Mouse (Mus musculus): ENCODE measurements around the gene Ccnc. TPM values are rescaled to one million over a fixed set of nuclear protein-coding genes. Genes with fewer than 3 reads are reported as not detected.

Gene Ccnc
- polyA plus RNA-seq, 1 experiment from 2014 or later, result 71.5 TPM

GRCm38 (mm10) chr4:21761416-21762160 is 34.1 kb downstream of the Ccnc start:
- H3K36me3 ChIP-seq (ENCODE audit: control insufficient read depth, insufficient read depth, low read length), result no peaks in the 10 kb centered on the region
- H3K4me3 ChIP-seq (ENCODE audit: low read depth, low read length), result no peak overlapping the region
- no peak for ATAC-seq (ENCODE audit: low read depth)
- no peaks in the 10 kb centered on the region for H3K27me3 ChIP-seq (ENCODE audit: control insufficient read depth, insufficient read depth, low read length)
- no peak overlapping the region for H3K4me2 ChIP-seq (ENCODE audit: low read depth, low read length)
- no peak overlapping the region for H3K9ac ChIP-seq (replicated peaks; ENCODE audit: low read depth, low read length)
- WGBS, result 88% methylated on average over 9 of the region's 9 CpGs
- no peaks in the 10 kb centered on the region for H3K9me3 ChIP-seq (ENCODE audit: control insufficient read depth, low read length)
- no peaks in the 10 kb centered on the region for H3K4me1 ChIP-seq (ENCODE audit: control insufficient read depth, insufficient read depth, low read length)
- H3K27ac ChIP-seq (ENCODE audit: low read depth, low read length), result no peak overlapping the region

- no peaks in the 10 kb centered on the region for H3K27me3 ChIP-seq (ENCODE audit: control insufficient read depth, insufficient read depth, low read length)
- H3K4me1 ChIP-seq (ENCODE audit: control insufficient read depth, insufficient read depth, low read length), result no peaks in the 10 kb centered on the region
- no peak overlapping the region for H3K4me2 ChIP-seq (ENCODE audit: low read depth, low read length)
- no peak overlapping the region for H3K4me3 ChIP-seq (ENCODE audit: low read depth, low read length)
- H3K27ac ChIP-seq (ENCODE audit: low read depth, low read length), result no peak overlapping the region
- no peak overlapping the region for H3K9ac ChIP-seq (replicated peaks; ENCODE audit: low read depth, low read length)
- H3K9me3 ChIP-seq (ENCODE audit: control insufficient read depth, low read length), result no peaks in the 10 kb centered on the region
- WGBS, result 78% methylated on average over 4 of the region's 4 CpGs
- H3K36me3 ChIP-seq (ENCODE audit: control insufficient read depth, insufficient read depth, low read length), result no peaks in the 10 kb centered on the region
- no peak for ATAC-seq (ENCODE audit: low read depth)
These were observed 36.3 kb downstream of the Ccnc start for GRCm38 (mm10) chr4:21763827-21764226.

GRCm38 (mm10) chr4:21766171-21766862 is 38.8 kb downstream of the Ccnc start:
- Histone ChIP-seq H3K36me3 (ENCODE audit: control insufficient read depth, insufficient read depth, low read length) (no peaks in the 10 kb centered on the region), H3K9me3 (ENCODE audit: control insufficient read depth, low read length) (no peaks in the 10 kb centered on the region), H3K4me1 (ENCODE audit: control insufficient read depth, insufficient read depth, low read length) (no peaks in the 10 kb centered on the region), H3K9ac (replicated peaks; ENCODE audit: low read depth, low read length) (peak overlapping the region; percentile 57), H3K27ac (ENCODE audit: low read depth, low read length) (peak overlapping the region; percentile 34; the same call in 1 of the 2 replicates), H3K27me3 (ENCODE audit: control insufficient read depth, insufficient read depth, low read length) (no peaks in the 10 kb centered on the region), H3K4me2 (ENCODE audit: low read depth, low read length) (peak overlapping the region; percentile 47), H3K4me3 (ENCODE audit: low read depth, low read length) (peak overlapping the region; percentile 57)
- 18% methylated on average over 14 of the region's 14 CpGs for WGBS
- peak; percentile 62 for ATAC-seq (ENCODE audit: low read depth)

GRCm38 (mm10) chr4:21766863-21767304 is 39.4 kb downstream of the Ccnc start, which contains the start of the genes Usp45 and Tstd3:
TSS of gene Usp45 (plus strand) at chr4:21767156.
TSS of gene Tstd3 (minus strand) at chr4:21767212.
- peak within 1 kb of the TSS; percentile 57 for H3K9ac ChIP-seq (replicated peaks; ENCODE audit: low read depth, low read length)
- WGBS, result 4% methylated on average over 17 of the region's 17 CpGs
- H3K9me3 ChIP-seq (ENCODE audit: control insufficient read depth, low read length), result no peaks in the 10 kb centered on the region
- ATAC-seq (ENCODE audit: low read depth), result peak; percentile 97
- H3K4me2 ChIP-seq (ENCODE audit: low read depth, low read length), result peak within 1 kb of the TSS; percentile 47
- no peaks in the 10 kb centered on the region for H3K27me3 ChIP-seq (ENCODE audit: control insufficient read depth, insufficient read depth, low read length)
- no peaks in the 10 kb centered on the region for H3K36me3 ChIP-seq (ENCODE audit: control insufficient read depth, insufficient read depth, low read length)
- H3K4me3 ChIP-seq (ENCODE audit: low read depth, low read length), result peak within 1 kb of the TSS; percentile 57
- no peaks in the 10 kb centered on the region for H3K4me1 ChIP-seq (ENCODE audit: control insufficient read depth, insufficient read depth, low read length)
- peak within 1 kb of the TSS; percentile 34 for H3K27ac ChIP-seq (ENCODE audit: low read depth, low read length)

GRCm38 (mm10) chr4:21771064-21771463 is 43.6 kb downstream of the Ccnc start:
- Histone ChIP-seq H3K36me3 (ENCODE audit: control insufficient read depth, insufficient read depth, low read length) (no peaks in the 10 kb centered on the region), H3K4me2 (ENCODE audit: low read depth, low read length) (no peak overlapping the region), H3K4me1 (ENCODE audit: control insufficient read depth, insufficient read depth, low read length) (no peaks in the 10 kb centered on the region), H3K27me3 (ENCODE audit: control insufficient read depth, insufficient read depth, low read length) (no peaks in the 10 kb centered on the region), H3K9me3 (ENCODE audit: control insufficient read depth, low read length) (no peaks in the 10 kb centered on the region), H3K27ac (ENCODE audit: low read depth, low read length) (no peak overlapping the region), H3K4me3 (ENCODE audit: low read depth, low read length) (no peak overlapping the region), H3K9ac (replicated peaks; ENCODE audit: low read depth, low read length) (no peak overlapping the region)
- WGBS, result 100% methylated on average over 1 of the region's 1 CpGs
- ATAC-seq (ENCODE audit: low read depth), result no peak

- no peak overlapping the region for H3K4me3 ChIP-seq (ENCODE audit: low read depth, low read length)
- no peak overlapping the region for H3K9ac ChIP-seq (replicated peaks; ENCODE audit: low read depth, low read length)
- no peaks in the 10 kb centered on the region for H3K9me3 ChIP-seq (ENCODE audit: control insufficient read depth, low read length)
- no peak overlapping the region for H3K27ac ChIP-seq (ENCODE audit: low read depth, low read length)
- WGBS, result 96% methylated on average over 1 of the region's 1 CpGs
- no peaks in the 10 kb centered on the region for H3K27me3 ChIP-seq (ENCODE audit: control insufficient read depth, insufficient read depth, low read length)
- no peak for ATAC-seq (ENCODE audit: low read depth)
- no peak overlapping the region for H3K4me2 ChIP-seq (ENCODE audit: low read depth, low read length)
- no peaks in the 10 kb centered on the region for H3K36me3 ChIP-seq (ENCODE audit: control insufficient read depth, insufficient read depth, low read length)
- peaks cover 2% of the 10 kb centered on the region; the same call in 1 of the 2 replicates for H3K4me1 ChIP-seq (ENCODE audit: control insufficient read depth, insufficient read depth, low read length)
These were observed 44.8 kb downstream of the Ccnc start for GRCm38 (mm10) chr4:21772306-21772705.

GRCm38 (mm10) chr4:21776091-21776945 is 48.8 kb downstream of the Ccnc start:
- ATAC-seq (ENCODE audit: low read depth), result peak; percentile 98
- peaks cover 3% of the 10 kb centered on the region; the same call in 1 of the 2 replicates for H3K4me1 ChIP-seq (ENCODE audit: control insufficient read depth, insufficient read depth, low read length)
- H3K4me2 ChIP-seq (ENCODE audit: low read depth, low read length), result peak overlapping the region; percentile 55
- H3K36me3 ChIP-seq (ENCODE audit: control insufficient read depth, insufficient read depth, low read length), result no peaks in the 10 kb centered on the region; the same call in 1 of the 2 replicates
- no peaks in the 10 kb centered on the region for H3K9me3 ChIP-seq (ENCODE audit: control insufficient read depth, low read length)
- WGBS, result under 1% methylated on average over 46 of the region's 46 CpGs
- no peaks in the 10 kb centered on the region for H3K27me3 ChIP-seq (ENCODE audit: control insufficient read depth, insufficient read depth, low read length)
- no peak overlapping the region for H3K27ac ChIP-seq (ENCODE audit: low read depth, low read length)
- H3K4me3 ChIP-seq (ENCODE audit: low read depth, low read length), result peak overlapping the region; percentile 48
- peak overlapping the region; percentile 57 for H3K9ac ChIP-seq (replicated peaks; ENCODE audit: low read depth, low read length)

GRCm38 (mm10) chr4:21776946-21777265 is 49.4 kb downstream of the Ccnc start:
- H3K27ac ChIP-seq (ENCODE audit: low read depth, low read length), result no peak overlapping the region
- no peaks in the 10 kb centered on the region for H3K9me3 ChIP-seq (ENCODE audit: control insufficient read depth, low read length)
- peak overlapping the region; percentile 55 for H3K4me2 ChIP-seq (ENCODE audit: low read depth, low read length)
- WGBS, result 9% methylated on average over 9 of the region's 9 CpGs
- ATAC-seq (ENCODE audit: low read depth), result no peak
- H3K36me3 ChIP-seq (ENCODE audit: control insufficient read depth, insufficient read depth, low read length), result peaks cover 5% of the 10 kb centered on the region; the same call in 1 of the 2 replicates
- no peaks in the 10 kb centered on the region for H3K27me3 ChIP-seq (ENCODE audit: control insufficient read depth, insufficient read depth, low read length)
- peak overlapping the region; percentile 48 for H3K4me3 ChIP-seq (ENCODE audit: low read depth, low read length)
- H3K4me1 ChIP-seq (ENCODE audit: control insufficient read depth, insufficient read depth, low read length), result peaks cover 3% of the 10 kb centered on the region; the same call in 1 of the 2 replicates
- H3K9ac ChIP-seq (replicated peaks; ENCODE audit: low read depth, low read length), result no peak overlapping the region; the same call in 1 of the 2 replicates

Measured in neural tube, embryonic 14.5 days (tissue).